Mouse (Mus musculus) embryo, embryonic 10 days (tissue): ENCODE data around the gene Crim1.
A peak's percentile ranks its signal among the peaks of the same experiment; 100 is the strongest.

Experiments
- DNase-seq: peaks from one replicate; pipeline ENCODE4 v3.0.0-alpha.2; 2015; ENCODE audit warnings: low spot score

The Crim1 gene

DNA sequence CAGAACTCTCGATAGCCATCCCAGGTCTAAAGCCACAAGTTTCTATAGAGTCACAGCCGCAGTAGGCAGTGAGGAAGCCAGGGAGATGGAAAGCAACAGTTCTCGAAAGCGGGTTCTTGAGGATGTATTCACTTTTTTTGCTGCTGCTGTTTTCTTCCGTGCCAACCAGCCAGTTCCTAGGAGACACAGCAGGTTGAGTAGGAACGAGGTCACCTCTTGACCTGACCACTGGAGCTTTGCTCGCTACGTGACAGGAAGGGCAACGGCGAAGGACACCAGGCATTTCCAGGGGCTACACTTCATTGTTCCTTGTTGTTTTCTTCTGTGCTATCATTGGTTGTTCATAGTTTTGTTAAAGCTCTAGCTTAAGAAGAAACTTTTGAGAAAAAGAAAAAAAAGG lies 174.7 kb downstream of the Crim1 start:
- peak; percentile 62 for DNase-seq

DNA sequence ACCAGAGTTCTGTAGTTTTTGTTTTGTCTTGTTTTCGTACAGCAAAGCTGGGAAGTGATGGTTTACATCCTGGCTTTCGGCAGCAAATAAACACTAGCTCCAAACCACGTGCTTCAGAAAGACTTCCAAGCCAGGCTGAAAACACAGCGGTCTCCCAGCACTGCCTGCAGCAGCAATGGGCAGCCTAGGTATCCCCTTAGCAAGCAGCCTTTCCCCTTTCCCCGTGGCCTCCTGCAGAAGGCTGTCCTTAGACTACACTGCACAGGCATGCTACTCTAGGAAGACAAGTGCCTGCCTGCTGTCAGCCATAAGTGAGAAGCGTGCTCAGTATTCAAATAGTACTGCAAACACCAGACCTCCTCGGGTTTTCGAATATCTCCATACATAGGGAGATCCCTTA lies 176.5 kb downstream of the Crim1 start:
- DNase-seq = no peak

DNA sequence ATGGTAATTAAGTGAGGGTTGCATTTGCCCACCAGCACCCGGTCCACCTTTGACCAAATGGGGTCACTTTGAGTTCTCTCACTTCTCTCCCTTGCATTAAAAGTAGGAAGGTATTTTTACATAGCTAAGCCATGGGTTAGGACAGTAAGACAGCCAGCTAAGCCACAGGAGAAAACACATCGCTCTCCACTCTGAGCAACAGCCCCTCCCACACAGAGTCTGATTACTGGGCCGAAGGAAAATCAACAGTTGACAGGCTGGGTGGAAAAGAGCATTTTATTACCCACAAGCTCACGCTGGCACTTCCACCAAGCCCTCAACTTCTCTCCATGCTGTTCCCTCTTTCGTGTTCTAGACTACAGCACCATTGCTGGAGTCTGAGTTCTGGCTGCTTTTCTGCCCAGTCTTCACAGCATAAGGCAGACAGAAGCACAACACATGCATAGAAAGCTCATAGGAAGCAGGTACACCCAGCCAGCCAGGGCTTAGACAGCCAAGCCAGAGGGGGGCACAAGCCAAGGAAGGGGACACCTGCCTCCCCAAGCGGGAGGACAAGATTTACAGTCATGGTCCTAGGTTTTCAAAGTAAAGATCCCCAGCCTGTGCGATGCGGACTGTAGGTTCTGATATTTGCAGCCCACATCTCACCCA lies 179.2 kb downstream of the Crim1 start:
- no peak for DNase-seq

DNA sequence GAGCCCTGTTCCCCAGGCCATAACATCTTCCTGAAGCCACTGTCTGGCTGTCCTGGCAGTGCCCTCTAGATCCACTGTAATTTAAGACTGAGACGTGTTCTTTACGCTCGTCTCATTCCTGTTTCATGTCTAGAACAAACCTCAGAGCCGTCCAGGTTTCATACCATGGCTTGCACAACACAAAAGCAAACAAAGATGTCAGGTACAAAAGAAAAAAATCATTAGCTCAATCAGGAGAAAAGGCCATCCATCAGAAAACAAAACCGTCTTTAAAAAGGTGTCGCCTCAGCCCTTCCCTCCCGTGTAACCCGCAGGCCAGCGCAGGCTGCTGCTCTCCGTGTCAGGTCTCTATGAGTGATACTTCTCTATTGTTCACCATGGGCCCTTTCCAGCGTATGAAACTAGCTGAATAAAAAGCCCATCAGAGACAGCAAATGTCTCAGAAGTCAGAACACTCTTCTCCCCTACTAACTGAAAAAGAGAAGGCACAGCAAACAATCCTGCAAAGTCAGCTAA lies 179.7 kb downstream of the Crim1 start:
- DNase-seq = no peak

DNA sequence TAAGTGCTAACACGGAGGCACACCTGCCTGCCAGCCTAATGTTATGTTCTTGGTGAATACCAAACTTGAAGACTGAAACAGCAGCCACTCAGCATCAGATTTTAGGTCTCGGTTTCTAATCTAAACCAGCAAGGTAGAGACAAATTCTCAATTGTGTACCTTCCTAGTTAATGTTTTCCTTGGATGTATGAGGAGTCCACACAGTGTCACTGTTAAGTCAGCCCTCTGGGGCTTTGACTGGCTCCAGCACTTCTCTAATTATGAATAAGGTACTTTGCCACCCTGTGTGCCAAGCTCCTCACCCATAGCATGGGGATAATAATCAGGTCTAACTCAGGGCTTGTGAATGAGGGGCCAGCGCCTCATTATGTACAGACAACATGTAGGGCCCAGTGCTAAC lies 182.3 kb downstream of the Crim1 start:
- DNase-seq = no peak

DNA sequence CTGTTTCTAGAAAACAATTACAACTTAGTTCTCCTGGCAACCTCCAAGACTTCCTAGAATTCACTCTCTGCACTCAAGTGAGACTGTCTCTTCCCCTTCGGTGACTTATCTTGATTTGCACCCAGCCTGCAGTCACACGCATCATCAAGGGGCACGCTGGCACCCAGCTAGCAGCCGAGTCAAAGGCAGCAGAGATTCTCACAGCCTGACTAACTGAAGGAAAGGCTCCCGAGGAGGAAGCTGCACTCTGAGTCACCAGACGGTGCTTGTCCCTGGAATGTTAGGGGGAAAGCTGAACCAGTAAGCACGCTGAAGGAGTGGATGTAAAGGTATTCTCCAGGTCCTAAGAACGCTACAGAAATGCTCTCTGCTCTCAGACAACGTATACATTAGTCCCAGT lies 187.6 kb downstream of the Crim1 start:
- DNase-seq = no peak

DNA sequence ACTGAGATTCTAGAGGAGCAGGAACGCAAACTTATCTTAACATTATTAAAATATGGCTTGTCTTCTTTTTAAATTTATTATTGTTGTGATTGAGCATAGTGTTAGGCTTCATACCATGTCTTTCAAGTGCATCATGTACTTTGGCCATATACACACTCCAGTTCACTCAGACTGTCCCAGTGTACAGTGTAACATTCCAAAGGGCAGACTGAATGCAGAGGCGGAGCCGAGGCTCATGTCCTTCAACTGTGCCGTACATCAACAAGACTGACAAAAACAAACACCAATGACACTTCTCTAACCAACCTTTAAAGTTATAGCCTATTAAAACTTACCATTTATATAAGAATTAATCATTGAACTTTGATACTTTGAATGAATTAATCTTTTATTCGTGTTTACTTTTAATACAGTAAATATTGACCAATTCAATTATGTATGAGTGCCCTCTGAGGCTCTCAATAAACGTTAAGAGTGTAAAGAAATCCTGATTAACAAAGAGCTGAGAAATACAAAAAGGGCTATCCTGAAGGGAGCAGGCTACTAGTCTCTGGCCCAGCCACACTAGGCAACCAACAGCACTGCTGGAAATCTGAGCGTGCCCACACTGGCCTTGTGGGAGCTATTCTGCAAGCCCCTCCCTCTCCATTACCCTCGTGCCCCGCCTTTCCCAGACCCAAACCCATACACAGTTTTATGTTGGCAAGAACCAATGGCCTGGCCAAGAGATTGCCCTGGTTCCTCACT lies 188.2 kb downstream of the Crim1 start:
- DNase-seq = no peak

DNA sequence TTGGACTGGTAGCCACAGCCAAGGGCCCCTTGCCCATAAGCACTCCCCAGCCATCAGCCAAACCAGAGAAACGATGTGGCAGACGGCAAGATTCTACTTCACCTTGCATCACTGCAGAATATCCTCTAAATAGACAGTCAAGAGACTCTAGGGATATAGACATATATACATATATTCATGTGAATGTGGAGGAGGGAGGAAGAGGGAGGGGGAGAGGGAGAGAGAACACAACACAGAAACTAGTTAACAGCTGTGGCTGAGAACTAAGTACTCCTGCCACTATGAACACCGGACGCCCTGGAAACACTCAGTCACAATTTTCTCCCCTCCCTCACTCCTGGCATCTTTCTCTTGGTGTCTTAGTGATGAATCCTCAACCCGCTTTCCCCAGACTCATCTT lies 189.5 kb downstream of the Crim1 start:
- no peak for DNase-seq

DNA sequence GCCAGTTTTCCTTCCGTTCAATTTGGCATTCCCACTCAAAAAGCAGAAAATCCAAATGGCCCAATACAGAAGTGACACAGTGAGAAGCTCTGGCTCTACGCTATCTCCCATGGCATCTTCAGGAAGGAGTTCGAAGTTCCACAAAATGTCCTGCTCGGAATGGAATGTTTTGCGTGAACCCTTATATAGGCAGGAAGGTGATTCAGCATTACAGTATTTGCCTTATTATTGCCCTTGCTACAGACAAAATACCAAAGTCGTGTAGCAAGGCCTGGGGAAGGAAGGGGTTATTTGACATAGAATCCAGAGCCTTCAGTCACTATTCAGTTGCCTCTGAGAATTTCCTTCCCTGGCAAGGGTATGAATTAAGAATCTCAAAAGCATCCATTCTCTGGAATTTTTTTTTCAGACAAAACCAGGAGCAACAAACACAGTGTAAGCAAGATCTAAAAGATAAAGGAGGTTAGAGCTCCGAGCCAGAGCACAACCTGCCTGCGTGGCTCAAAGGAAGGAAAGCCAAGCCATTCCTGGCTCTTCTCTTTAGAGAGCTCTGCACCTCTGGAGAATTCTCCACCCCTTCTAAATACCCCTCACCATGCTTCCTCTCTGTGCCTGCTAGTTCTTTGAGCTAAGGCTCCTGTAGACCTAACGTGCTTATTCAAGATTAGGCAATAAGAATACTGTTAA lies 192.5 kb downstream of the Crim1 start:
- no peak for DNase-seq

DNA sequence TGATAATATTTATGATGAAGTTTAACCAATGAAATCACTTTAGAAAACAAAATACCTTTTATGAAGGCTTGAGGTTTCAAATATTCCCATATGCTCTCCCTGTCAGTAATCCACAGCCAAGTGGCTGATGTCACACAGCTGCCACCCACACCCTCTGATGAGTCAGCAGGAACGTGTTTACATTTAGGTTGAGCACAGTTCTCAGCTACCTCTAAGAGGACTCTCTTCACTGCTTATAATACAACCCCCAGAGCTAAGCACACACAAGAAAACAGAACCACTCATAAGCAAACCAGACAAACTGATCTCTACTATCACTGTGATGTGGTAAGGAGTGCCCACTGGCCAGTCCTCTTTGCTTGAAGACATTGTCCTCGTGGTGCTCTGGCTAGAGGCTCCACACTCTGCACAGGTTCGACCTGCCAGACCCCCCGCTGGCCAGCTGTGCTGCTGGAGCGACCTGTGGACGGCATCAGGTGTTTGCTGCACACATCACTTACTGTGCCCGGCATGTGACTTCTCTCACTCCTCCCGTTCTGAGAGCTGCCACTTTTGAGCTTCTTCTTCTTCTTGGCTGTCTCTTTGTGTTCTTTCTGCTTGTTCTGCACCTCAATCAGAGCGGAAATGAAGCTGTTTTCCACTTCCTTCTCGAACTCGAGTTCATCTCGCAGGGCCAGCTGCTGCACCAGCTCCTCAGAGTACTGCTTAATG lies 200.2 kb downstream of the Crim1 start:
- DNase-seq = no peak

DNA sequence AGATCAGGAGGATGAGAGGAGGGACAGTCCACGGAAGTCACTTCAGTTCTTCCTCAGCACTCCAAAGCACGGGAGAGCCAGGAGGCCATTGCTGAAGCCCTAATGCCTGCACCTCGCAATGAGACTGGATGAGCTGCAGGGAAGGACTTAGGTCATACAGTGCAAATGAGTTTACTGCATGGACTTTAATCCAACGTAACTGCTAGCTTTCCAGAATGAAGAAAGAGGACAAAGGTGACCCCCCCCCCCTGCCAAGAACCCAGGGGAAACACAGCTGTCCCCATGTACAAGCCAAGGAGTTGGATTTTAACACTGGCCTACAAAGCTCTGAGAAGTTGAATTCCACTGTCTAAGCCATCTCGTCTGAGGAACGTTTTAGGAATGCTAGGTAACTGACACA lies 201.3 kb downstream of the Crim1 start:
- no peak for DNase-seq

DNA sequence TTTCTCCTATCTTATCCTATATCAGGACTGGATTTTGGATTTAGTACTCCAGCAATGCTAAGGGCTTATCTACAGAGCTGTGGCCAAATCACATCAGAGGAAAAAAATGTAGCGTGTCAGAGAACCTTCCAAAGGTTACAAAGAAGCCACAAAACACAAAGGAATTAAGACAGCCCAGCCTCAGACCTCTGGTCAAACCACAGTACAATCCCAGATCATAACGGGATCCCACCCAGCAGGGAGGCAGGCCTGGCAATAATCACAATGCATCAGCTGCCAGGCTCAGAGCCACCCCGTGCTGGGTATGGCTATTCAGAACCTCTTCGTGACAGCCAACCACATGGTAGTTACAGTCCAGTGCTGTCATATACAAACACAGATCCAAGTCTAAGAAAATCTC lies 201.7 kb downstream of the Crim1 start:
- no peak for DNase-seq

DNA sequence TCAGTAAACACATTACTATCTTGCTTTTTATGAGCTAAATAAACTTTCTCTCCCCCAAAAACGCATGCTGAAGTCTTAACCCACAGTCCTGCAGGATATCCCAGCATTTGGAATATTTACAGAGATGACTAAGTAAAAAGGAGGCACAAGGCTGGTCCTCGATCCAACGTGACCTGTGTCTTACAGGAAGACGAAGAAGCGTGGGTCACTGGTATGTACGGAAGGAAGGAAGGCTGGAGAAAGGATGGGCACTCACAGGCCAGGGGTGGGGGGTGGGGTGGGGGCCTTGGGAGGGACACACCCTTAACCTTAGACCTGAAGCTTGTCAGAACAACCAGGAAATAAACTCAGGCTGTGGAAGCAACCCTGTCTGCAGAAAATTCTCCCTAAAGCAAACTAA lies 202.1 kb downstream of the Crim1 start:
- no peak for DNase-seq

DNA sequence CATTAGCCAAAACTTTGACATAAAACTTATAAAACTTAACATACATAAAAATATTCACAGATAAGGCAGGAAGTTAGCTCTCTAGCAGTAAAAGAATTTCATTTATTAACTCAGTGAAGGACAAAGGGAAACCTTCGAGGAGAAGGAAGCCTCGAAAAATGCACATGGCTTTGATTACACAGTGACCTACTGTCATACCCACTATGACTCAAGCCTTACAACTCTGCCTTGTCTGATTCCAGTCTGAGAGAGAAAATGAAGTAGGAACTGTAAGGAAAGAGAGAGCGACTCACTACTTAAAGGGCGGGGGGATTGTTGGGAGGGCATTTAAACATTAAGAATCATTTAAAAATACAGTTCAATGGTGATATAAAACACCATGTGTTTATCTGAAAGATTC lies 203.2 kb downstream of the Crim1 start:
- DNase-seq = no peak

DNA sequence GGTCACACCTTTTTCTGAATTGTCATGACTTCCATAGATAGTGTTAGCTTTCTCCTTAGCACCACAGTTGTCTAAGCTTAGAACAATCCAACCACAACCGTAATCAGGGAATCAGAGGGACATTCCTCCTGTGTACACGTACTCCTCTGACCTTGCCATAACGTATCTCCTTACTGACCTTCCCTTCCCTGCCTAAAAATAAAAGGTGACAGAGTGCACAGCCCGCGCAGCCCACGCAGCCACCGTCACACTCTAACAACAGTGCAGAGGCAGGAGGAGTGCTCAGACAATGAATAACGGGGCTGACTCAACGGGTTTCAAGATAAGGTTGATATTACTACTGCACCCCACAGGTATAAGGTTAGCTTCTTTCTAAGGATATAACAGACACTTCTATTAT lies 203.8 kb downstream of the Crim1 start:
- no peak for DNase-seq

DNA sequence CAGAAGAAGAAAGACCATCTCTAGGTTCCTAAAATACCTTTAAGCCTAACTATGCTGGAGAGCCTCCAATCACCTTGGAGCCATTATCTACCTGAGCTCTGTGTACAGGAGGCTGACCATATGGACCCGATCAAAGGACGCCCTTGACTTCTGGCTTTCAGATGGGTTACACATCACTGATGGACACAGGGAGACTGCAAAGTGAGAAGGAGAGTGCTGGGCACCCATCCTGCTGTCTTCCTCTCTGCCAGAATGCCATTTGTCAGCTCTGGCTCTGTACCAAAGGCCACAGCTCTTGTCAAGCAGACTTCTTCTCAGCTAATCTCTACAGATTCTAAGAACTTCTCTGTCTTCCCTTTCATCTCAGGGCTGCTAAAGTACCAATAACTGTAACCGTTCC lies 205.3 kb downstream of the Crim1 start:
- DNase-seq = no peak

DNA sequence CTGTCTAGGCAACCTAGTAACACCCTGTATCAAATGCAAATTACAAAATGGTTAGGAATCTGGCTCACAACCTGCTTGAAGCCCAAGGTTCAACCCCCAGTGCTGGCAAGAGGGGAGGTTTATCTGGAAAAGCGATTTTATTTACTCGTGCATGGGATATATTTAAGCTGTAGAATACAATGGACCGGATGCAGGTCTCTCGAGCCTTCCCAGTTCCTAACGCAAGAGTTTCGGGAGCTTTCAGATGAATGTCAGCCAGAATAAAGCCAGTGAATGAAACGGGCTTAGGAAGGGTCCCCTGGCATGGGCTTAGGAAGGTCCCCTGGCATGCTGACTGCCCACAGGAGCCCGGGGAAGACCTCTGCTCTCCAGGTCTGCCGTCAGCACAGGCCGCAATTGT lies 206.8 kb downstream of the Crim1 start:
- no peak for DNase-seq

DNA sequence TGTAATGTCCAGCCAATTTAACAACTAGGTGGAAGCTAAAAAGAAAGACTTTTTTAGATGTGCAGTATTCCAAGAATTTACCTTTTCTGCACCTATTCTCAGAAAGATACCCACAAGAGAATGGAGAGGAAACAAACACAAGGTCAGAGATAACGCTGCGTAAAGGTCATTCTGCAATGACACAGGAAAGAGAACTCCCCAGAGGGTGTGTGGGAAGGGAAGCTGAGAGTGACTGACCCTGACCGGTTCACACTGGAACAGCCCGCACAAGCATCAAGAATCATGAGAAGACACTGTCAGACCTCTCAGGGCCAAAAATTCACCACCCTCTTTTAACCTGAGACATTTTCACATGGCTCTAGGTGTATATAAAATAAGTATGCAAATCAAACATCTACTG lies 207.5 kb downstream of the Crim1 start:
- DNase-seq = peak; percentile 29

DNA sequence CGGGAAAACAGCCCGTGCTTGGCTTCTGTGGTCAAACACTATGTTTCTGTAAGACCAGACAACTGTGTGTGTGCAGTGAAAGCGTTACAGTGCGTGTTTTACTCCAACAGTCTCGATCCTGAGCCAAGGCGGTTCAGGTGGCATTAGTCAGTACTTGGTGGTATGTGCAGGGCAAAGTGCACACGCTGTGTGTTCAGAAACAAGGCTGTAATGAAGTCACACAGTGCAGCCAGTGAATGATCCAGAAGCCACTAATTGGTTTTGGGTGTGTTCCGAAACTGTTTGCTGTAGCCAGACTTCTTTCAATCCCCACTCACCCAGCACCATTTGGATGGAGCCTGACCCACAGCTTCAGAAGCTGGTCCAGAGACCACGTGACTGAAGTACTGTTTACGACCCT lies 208.3 kb downstream of the Crim1 start:
- no peak for DNase-seq

DNA sequence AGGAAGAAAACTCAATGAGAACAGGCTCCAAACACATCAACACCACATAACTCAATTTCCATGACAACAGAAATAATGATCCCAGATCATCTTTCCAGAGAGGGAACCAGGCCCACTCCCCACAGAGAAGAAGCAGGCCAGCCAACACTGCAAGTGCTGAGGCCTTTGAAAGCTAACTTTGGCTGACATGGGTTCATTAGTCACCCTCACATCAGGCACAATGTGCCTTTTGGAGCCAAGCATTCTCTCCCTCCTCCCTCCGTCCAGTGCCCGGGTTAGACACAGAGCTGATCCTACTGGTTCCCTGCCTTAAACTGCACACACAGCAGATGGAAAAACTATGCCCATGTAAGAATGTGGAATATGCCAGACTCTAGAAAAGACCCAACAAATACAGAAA lies 209.9 kb downstream of the Crim1 start:
- DNase-seq = peak; percentile 46

DNA sequence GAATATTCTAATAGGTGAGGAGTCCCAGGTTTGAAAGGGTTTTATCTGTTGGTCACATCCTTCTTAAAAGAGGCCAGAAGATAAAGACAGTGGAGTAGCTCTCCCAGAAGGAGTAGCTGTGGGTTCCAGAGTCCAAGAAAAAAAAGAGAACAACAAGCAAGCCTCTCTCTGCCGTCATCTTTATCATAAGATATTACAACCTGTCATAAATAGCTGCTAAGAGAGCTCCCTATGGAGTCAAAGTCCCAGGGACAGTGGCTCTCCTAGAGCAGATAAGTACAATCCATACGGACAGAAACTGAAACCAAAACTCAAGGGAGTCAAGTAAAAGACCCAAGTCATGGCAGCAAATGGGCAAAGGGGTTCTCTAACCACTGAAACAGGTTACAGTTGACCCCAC lies 215.2 kb downstream of the Crim1 start:
- DNase-seq = no peak
